Mouse (Mus musculus): Measurements from ENCODE around the gene Tmem266.

The Tmem266 gene

GRCm38 (mm10) chr9:55450035-55450434 is 123.3 kb downstream of the Tmem266 start:
- DNase-seq (ENCODE audit: low read depth, low spot score): no peak

GRCm38 (mm10) chr9:55451426-55451825 is 124.7 kb downstream of the Tmem266 start:
- no peak for DNase-seq (ENCODE audit: low read depth, low spot score)

GRCm38 (mm10) chr9:55452906-55453305 is 126.2 kb downstream of the Tmem266 start:
- no peak for DNase-seq (ENCODE audit: low read depth, low spot score)

DNA sequence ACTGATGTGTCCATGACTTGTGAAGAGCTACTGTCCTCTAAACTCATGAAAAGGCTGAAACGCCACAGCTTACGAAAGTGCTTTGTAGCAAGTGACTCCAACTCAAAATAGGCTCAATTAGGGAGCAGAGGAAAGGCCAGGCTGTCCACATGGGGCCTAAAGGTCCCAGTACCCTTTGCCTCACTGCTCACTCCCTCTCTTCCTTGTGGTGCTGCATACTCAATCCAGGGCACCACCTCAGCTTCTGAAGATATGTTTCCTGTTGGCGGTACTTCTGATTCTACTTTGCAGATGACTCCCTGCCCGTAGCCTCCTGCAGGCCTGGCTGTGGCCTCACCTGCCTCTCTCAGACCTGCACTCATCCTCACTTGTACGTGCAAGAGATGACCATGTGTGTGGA is 126.7 kb downstream of the Tmem266 start:
- no peak for DNase-seq (ENCODE audit: low read depth, low spot score)

- no peak for DNase-seq (ENCODE audit: low read depth, low spot score)
Measured at GRCm38 (mm10) chr9:55468397-55468796, 141.7 kb downstream of the Tmem266 start.

DNA sequence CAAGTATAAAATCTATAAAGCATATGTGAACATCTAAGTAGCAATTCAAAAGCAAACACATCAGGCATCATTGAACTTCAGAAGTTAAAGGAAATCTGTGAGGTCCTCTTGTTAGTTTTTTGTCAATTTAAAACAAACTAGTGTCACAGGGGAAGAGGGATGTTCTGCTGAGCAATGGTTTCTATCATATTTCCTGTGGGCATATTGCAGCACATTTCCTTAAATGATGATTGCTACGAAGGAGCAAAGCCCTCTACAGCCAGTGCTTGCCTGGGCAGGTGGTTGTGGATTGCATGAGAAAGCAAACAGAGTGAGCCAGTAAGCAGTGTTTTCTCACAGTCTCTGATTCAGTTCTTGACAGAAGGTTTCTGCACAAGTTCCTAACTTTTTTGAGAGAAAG is 149.4 kb downstream of the Tmem266 start:
- no peak for DNase-seq (ENCODE audit: low read depth, low spot score)

DNA sequence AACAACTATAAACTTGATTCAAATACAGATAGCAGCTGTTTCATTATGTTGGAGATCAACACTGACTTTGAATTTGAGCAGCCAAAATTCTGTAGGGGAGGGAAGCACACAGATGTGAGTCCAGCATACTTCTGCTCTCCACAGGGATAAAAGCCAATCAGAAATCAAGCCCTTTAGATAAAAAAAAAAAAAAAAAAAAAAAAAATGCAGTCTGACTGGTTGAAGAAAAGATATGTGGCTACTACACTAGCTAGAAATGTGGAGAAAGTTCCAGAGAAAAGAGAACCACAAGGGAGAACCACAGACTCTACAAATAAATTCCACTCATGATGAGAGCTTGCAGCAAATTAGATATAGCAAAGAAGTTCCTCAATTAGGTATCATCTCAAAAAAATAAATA is 152.0 kb downstream of the Tmem266 start:
- DNase-seq (ENCODE audit: low read depth, low spot score): no peak

DNA sequence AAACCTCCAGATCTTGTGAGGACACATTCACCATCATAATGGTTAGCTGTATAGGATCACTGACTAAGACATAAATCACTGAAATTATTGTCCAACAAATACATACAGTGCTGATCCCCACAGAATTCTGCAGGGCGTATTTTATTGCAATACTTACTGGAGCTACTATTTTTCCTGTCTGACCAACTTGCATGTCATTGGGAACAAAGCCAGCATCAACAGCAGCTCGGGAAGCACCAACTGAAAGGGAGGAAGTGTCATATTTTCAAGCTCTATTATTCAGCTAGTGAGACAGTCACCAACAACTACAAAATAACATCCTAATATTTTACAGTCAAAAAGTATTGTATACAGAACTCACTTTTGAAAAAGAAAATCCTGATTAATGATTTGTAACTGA is 155.4 kb downstream of the Tmem266 start:
- DNase-seq (ENCODE audit: low read depth, low spot score): no peak
